Mouse (Mus musculus): ENCODE results near the gene Ankrd65.

DNA sequence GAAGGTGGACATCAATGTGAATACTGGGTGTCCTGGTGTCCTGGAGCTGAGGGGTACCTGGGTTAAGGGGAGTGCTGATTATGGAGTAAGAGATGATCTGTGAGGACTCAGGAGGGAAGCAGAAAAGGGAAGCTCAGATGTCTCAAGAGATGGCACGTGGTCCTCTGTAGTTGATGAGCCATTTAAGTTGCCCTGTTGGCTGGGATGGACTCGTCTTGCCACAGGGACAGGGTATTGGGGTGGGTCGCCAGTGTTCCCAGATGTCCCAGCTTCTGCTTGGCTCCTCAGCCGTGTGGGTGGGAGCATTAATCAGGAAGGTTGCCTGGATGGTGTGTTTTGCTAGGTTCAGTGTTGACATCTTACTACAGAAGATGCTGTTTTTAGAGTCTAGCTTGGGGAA is 43.0 kb downstream of the Ankrd65 start:
- TF ChIP-seq CTCF (IDR thresholded peaks at IDR 0.05; ENCODE audit: borderline replicate concordance, extremely low read depth, insufficient read depth, insufficient read length) = no peak
- TF ChIP-seq POLR2A (IDR thresholded peaks at IDR 0.05; ENCODE audit: borderline replicate concordance, extremely low read depth, insufficient read depth, insufficient read length, poor library complexity, severe bottlenecking) = no peak
